Mouse (Mus musculus): Measurements from ENCODE around the gene Gpr183. TPM values are rescaled to one million over a fixed set of nuclear protein-coding genes. Genes with fewer than 3 reads are reported as not detected.

Gene Gpr183
- total RNA-seq, 2 experiments from 2014 or later: 3.3 to 3.4 TPM

- ATAC-seq (replicated peaks; ENCODE audit: poor library complexity, severe bottlenecking): no peak
These were observed 24.9 kb upstream of the Gpr183 start for GRCm38 (mm10) chr14:121989869-121990268.

DNA sequence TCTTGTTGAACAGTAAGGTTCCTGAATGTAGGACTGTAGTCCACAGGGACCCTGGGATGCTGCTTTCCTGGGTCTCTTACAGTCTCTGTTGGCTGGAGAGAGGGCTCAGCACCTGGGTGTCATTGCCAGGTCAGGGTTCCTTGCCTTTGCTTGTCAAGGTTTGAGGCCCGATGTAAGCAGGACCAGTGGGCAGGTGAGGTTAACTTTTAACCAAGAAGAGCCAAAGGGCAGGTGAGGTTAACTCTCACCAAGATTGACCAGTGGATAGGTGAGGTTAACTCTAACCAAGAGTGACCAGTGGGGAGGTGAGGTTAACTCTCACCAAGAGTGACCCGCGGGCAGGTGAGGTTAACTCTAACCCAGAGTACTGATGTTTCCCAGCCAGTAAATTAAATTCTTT is 24.3 kb upstream of the Gpr183 start:
- ATAC-seq (replicated peaks; ENCODE audit: poor library complexity, severe bottlenecking): no peak

DNA sequence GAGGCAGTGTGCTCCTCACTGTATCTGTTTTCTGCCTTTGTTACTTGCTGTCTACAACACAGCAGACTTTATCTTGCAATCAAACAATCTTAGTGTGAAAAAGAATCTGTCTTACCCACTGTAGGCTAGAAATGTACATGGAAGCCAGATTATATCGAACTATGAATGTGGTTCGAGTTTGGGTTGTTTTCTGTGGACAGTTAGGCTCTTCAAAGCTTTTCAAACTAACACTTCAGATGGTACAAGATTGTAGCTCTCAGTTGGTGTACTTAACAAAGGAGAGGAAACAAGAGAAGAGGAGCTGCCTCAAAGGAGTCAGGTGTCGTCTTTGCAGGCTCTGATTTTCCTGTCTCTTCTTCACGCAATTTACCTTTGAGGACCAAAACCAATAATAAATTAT is 22.7 kb upstream of the Gpr183 start:
- ATAC-seq (replicated peaks; ENCODE audit: poor library complexity, severe bottlenecking): no peak

DNA sequence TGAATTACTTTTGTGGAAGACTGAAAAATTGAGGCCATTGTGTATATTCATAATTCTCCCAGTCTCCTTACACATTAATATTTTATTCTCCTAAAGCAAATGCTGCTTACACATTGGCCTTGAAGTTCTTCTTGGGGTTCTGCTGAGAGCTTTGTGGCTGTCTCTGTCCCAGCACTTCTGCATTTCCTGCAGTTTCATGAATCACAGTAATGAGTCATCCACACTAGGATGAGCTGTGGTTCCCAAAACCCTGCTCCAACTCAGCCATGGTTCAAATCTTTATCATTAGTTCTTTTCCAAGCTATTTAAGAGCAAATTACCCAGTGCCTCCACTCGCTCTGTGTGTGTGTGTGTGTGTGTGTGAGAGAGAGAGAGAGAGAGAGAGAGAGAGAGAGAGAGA is 22.3 kb upstream of the Gpr183 start:
- peak; percentile 79 for ATAC-seq (replicated peaks; ENCODE audit: poor library complexity, severe bottlenecking)

DNA sequence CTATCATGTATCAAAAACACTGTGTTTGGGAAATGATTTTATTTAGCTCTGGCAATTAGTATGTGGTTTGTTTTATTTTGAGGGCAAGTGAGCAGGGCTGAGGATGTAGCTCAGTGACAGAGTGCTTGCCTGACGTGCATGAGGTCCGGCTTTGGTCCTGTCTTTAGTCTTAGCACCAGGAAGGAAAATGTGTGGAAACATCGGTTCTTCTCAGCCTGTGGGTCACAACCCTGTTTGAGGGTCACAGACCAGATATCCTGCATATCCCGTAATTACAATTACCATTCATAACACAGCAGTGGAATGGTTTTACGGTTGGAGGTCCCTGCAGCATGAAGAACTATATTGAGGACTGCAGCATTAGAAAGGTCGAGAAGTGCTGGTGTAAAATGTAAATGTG is 21.0 kb upstream of the Gpr183 start:
- ATAC-seq (replicated peaks; ENCODE audit: poor library complexity, severe bottlenecking): no peak

DNA sequence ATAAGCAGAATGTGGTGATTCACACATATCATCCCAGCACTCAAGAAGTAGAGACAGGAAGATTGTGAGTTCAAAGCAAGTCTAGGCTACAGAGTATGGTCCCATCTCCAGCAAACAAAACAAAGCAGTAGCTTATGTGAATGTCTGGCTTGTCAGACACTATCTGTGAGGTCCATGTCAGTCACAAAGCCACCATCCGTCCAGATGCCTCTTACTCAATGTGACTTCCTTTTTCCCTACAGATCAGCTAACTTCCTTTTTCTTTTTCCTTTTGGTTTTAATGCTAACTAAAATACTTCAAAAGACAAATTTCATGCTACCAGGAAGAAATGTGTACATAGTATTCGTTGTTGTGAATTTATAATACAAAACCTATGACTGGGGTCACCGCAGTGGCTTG is 20.5 kb upstream of the Gpr183 start:
- peak; percentile 87 for ATAC-seq (replicated peaks; ENCODE audit: poor library complexity, severe bottlenecking)

DNA sequence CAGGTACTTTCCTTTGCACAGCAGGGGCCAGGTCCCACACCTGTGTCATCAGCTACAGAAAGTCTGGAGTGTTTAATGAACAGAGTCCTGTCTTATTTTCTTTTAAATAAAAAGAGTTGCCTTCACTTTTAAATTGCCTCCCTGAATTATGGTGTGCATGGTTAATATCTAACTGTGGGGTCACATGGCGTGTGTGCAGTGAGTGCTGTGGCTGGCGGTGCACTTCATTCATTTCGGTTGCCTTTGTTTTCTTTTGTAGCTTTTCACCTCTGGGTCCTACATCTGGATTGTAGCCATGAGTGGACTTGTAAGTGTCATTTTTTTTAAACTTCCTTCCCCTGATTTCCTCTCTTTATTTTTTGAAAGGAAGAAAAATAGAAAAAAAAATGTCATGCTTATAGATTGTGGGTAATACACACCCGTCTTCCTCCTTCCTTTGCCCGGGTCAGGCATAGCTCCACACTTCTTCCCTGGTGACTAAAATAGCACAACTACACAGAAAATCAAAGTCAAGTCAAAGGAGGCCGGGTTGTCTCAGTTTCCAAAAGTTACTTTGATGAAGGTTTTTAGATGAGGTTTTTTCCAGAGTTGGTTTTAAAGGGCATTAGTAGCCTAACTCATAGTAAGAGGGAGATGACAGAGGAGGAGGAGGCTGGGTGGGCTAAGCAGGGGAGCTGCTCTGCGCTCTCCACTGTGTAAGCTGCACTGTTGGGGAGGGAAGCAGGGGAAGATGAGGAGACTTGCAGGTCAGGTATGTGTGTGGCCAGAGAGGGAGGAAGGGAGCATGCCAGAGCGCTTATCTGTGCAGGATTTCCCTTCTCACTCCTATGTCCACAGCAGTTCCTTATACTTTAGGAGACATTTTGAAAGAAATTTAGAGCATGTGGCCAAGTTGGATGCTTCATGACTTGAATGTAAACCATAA is 18.3 kb upstream of the Gpr183 start:
- ATAC-seq (replicated peaks; ENCODE audit: poor library complexity, severe bottlenecking): no peak

DNA sequence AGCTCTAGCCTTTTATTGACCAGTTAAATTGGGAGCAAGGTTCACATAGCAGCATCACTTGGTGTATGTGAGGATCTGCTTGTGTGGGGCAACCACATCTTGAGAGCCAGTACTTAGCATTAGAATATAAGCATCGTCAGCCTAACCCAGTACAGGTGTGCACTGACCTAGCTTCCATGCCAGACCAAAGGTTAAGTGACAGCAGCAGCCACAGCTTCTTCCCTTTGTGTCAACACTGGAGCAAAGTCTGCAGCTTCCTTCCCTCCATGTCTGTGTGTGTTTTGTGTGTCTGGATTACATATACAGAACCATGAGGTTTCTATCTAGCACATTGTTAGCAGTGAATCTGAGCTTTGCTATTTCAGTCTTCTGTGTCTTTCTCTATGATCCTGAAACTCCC is 16.5 kb upstream of the Gpr183 start:
- no peak for ATAC-seq (replicated peaks; ENCODE audit: poor library complexity, severe bottlenecking)

DNA sequence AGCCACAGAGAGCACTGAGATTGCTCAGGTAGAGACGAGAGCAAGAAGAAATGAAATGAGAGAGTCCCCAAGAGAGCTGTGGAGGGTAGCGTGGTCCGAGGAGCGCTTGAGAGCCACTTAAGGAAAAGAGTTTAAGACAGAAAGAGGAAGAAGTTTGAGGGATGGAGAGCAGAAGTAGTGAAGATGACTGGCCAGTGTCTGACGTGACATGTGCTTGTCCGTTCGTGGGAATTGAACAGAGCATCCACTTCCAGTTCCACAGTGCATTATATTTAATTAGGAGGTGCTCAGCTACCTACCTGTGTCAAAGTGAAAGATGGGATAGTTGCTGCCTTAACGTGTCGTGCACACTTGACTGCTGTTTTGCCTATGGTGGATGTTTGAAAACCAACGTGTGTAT is 8.1 kb upstream of the Gpr183 start:
- ATAC-seq (replicated peaks; ENCODE audit: poor library complexity, severe bottlenecking): peak; percentile 86

- no peak for ATAC-seq (replicated peaks; ENCODE audit: poor library complexity, severe bottlenecking)
These were observed 5.4 kb upstream of the Gpr183 start for GRCm38 (mm10) chr14:121970402-121970801.

DNA sequence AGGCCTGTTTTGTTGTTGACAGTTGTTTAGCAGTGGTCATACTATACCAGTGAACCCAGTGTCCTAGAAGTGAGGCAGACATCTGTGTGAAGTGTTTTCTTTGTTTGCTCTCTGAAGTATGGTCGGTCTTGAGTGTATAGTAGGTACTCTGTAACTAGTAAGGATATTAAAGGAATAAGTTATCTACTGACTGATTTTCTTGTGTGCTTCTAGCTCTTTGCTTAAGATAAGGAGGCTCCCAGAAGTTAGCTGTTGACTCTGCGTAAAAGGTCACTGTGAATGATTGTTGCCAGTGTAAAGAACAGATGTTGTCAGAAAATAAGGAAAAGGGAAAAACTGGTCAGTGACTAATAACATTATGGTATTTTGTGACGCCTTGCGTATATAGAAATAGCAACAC is 2.1 kb upstream of the Gpr183 start:
- no peak for ATAC-seq (replicated peaks; ENCODE audit: poor library complexity, severe bottlenecking)

GRCm38 (mm10) chr14:121965461-121965860 is 466 bp upstream of the Gpr183 start:
- ATAC-seq (replicated peaks; ENCODE audit: poor library complexity, severe bottlenecking): no peak

DNA sequence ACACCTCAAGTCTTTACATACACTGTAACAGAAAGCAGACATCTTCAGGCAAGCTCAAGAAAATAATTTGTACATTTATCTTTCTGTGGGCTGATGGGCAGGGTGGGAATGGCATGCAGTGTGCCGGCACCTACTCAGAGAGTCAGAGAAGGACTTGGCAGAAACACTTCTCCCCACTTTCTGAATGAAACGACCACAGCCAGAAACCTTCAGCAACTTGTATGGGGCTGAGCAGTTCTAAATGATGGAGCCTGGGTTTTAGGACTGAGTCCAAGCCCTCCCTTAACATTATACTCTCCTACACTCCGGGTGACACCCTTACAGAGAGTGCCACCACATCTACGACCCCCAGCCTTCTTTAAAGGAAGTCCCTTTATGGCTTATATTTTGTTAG is 1.1 kb downstream of the Gpr183 start:
- no peak for ATAC-seq (replicated peaks; ENCODE audit: poor library complexity, severe bottlenecking)

GRCm38 (mm10) chr14:121963251-121963941 is 1.6 kb downstream of the Gpr183 start:
- no peak for ATAC-seq (replicated peaks; ENCODE audit: poor library complexity, severe bottlenecking)

DNA sequence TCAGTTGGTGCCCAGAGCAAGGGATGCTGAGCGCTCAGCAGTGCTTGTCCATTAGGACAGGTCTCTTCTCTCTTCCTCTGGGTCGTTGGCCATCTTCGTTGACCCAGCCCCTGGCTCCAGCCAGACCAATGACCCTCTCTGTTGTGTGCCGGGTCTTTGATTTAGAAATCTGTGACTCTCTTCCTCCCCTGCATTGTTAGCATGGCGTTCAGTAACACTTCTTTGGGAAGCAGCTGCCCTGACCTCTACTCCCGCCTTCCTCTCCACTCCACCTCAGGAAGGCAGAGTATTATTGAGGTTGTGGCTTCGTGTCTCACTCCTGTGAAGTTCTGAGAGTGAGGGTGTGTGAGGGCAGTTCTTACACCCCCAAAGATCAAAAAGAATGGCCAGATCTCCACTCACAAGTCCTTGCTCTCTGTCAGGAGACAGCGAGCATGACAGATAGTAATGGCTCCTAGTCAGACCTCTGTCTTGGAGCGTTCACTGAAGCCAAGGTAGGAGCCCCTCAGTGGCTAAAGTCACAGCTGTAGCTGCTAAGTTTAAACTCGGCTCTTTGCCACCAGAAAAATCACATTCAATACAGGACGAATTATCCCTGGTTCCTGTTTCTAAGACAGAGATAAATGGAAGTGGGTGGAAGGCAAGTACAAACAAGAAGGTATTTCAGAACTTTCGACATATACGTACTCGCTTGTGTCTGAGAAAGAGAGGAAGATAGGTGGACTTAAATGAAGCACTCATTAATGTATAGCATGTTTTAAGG is 2.7 kb downstream of the Gpr183 start:
- ATAC-seq (replicated peaks; ENCODE audit: poor library complexity, severe bottlenecking): no peak; the same call in 1 of the 2 replicates

DNA sequence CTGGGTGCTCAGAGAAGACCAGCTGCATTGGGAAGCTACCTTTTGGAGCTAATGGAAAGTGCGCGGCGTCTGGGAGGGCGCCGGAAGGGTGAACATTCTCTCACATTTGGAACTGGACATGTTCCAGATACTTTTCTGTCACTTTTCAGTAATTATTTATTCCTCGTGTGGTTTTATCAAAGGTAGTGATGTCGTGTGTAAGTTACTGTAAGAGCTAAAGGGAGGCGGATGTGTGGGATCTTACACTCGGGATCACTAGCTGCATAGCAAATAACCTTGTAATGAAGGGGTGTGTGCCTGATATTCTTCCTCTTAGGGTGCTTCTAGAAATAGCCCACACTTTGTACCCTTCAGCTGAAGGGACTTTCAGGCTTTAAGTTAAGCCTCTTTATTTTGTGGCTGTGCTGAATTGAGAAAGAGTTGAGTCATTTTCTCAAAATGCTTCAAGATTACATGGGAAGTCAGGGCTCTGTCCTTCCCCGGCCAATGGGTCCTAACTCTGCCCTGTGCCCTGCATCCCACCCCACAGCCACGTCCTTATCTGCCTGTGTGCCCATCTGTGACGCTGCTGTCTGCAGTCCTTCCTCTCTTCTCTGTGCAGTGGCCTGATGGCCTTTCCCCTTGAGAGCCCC is 3.4 kb downstream of the Gpr183 start:
- peak; percentile 54 for ATAC-seq (replicated peaks; ENCODE audit: poor library complexity, severe bottlenecking)

DNA sequence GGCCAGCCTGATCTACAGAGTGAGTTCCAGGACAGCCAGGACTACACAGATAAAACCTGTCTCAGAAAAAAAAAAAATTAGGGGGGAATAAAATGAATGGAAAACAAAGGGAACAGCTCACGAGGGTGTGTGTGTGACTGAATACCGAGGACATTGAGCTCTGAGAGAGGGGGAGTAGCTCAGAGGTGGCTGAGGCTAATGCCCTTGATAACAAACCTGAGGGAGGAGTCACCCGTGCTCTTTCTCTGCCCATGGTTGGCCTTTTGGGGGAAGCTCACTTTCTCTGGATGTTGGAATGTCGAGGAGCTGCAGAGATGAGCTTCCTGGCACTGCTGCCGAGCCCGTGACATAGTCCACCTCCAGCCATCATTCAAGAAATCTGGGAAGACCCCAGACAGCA is 4.0 kb downstream of the Gpr183 start:
- no peak for ATAC-seq (replicated peaks; ENCODE audit: poor library complexity, severe bottlenecking)

- no peak for ATAC-seq (replicated peaks; ENCODE audit: poor library complexity, severe bottlenecking)
These were observed 4.5 kb downstream of the Gpr183 start for GRCm38 (mm10) chr14:121960531-121960930.

GRCm38 (mm10) chr14:121960031-121960430 is 5.0 kb downstream of the Gpr183 start:
- no peak for ATAC-seq (replicated peaks; ENCODE audit: poor library complexity, severe bottlenecking)

DNA sequence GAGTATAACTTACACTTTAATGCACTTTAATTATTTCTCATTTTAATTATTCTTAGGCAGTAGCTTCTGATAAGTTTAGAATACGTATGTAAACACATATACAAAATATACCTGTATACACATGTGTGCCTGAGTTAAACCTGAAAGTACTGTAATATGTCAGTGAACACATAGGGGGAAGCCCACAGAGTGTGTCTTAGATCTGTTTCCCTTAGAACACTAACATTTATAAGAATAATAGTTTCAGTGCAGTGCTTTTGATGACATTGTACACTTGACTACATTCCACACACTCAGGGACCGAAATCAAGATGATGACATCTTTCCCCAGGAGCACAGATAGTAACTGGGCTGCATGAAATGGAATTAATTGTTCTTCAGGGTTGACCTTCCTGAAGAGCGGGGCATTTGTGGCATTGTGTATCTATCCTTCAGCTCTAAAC is 5.4 kb downstream of the Gpr183 start:
- no peak for ATAC-seq (replicated peaks; ENCODE audit: poor library complexity, severe bottlenecking)

Measured in granulocyte monocyte progenitor cell, adult 5-6 weeks (primary cell).